Mouse (Mus musculus) liver, adult 2 months (tissue): Measurements from ENCODE around the gene Adm2. TPM values are rescaled to one million over a fixed set of nuclear protein-coding genes. Genes with fewer than 3 reads are reported as not detected.

Experiments
- DNase-seq: peaks from one replicate; pipeline ENCODE4 v3.0.0-alpha.2; 2011; ENCODE audit warnings: low read depth, low spot score; ENCODE audit errors: extremely low read depth
- H3K27ac ChIP-seq: fragments of 200-500 bp; replicated peaks from 2 replicates; pipeline ENCODE4 v1.5.1; 2012; ENCODE audit warnings: low read depth, mild to moderate bottlenecking, control low read depth, inconsistent platforms, low read length; ENCODE audit not compliant: insufficient read depth
- H3K27me3 ChIP-seq: fragments of 200-500 bp; 2 replicates; pipeline ENCODE4 v1.6.1; 2012; ENCODE audit warnings: mild to moderate bottlenecking, moderate library complexity, low read length, inconsistent platforms; ENCODE audit not compliant: control insufficient read depth, insufficient read depth
- H3K36me3 ChIP-seq: fragments of 200-500 bp; 2 replicates; pipeline ENCODE4 v1.6.1; 2012; ENCODE audit warnings: low read length, inconsistent platforms; ENCODE audit not compliant: control insufficient read depth, insufficient read depth
- H3K4me1 ChIP-seq: fragments of 200-500 bp; 2 replicates; pipeline ENCODE4 v1.6.1; 2011; ENCODE audit warnings: low read length; ENCODE audit not compliant: control insufficient read depth, insufficient read depth
- H3K4me3 ChIP-seq: fragments of 200-500 bp; 2 replicates; pipeline ENCODE4 v1.5.1; 2011; ENCODE audit warnings: low read depth, mild to moderate bottlenecking, control low read depth, low read length, moderate library complexity; ENCODE audit not compliant: insufficient read depth
- H3K79me2 ChIP-seq: fragments of 200-500 bp; 2 replicates; pipeline ENCODE4 v1.6.1; 2012; ENCODE audit warnings: inconsistent platforms, mild to moderate bottlenecking, low read length, moderate library complexity; ENCODE audit not compliant: control insufficient read depth, insufficient read depth
- H3K9ac ChIP-seq: fragments of 200-500 bp; 2 replicates; pipeline ENCODE4 v1.6.1; 2012; ENCODE audit warnings: low read depth, mild to moderate bottlenecking, control low read depth, inconsistent platforms, low read length
- CTCF ChIP-seq: fragments of 200-500 bp; IDR thresholded peaks from 2 replicates; pipeline ENCODE4 v1.5.1; 2011; ENCODE audit warnings: low read depth, low read length, control low read depth
- POLR2A ChIP-seq: fragments of 200-500 bp; IDR thresholded peaks from 2 replicates; pipeline ENCODE4 v1.6.1; 2011; ENCODE audit warnings: low read length, control low read depth; ENCODE audit not compliant: insufficient read depth; ENCODE audit errors: extremely low read depth
- WGBS: fragments of 180-500 bp; shearing (Covaris S2); methylation state at CpG from one replicate; pipeline ENCODE4 v1.1.7; 2018; 5-methylcytosine and 5-hydroxymethylcytosine counted together
- polyA plus RNA-seq: library from polyadenylated mRNA; depleted of rRNA; stranded (reverse); fragments of >200 nt; gene quantifications from 2 replicates; pipeline ENCODE4 v1.2.3, GENCODE M21; 2012
- total RNA-seq: library from RNA; depleted of rRNA; stranded (reverse); fragments of >200 nt; gene quantifications from 2 replicates; pipeline ENCODE4 v1.2.3, GENCODE M21; 2014

Adm2 gene
- total and polyA plus RNA-seq, 2 experiments, result not detected

GRCm38 (mm10) chr15:89285478-89285877 lies 37.0 kb upstream of the Adm2 start:
- H3K36me3 ChIP-seq, result peaks cover 23% of the 10 kb centered on the region

DNA sequence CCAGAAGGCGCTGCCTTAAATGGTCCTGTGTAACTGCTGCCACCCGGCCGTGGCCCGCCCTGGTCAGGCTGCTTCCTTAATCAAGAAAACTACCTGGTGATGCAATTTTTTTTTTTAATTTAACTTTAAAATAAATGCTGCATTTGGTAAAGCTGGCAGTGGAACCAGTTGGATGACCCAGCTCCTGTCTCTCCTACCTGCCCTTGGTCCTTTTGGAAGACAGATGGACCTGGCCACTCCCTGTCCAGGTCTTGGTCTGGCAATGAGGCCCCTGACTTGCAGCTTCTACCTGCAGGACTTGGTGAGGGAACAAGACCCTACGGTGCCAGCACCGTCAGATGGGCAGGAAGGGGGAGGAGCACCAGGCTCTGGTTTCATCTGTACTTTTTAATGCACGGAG lies 36.4 kb upstream of the Adm2 start:
- TF ChIP-seq POLR2A, result no peak
- no peak for TF ChIP-seq CTCF
- H3K4me3 ChIP-seq, result no peak overlapping the region
- no peak for DNase-seq
- H3K36me3 ChIP-seq, result peaks cover 27% of the 10 kb centered on the region
- no peaks in the 10 kb centered on the region for H3K27me3 ChIP-seq
- WGBS, result 80% methylated on average over 7 of the region's 7 CpGs
- H3K79me2 ChIP-seq, result no peaks in the 10 kb centered on the region
- H3K9ac ChIP-seq, result no peak overlapping the region
- no peak overlapping the region for H3K27ac ChIP-seq
- no peaks in the 10 kb centered on the region for H3K4me1 ChIP-seq

More at GRCm38 (mm10) chr15:89285478-89285877, 37.0 kb upstream of the Adm2 start:
- H3K27ac ChIP-seq, result no peak overlapping the region
- no peaks in the 10 kb centered on the region for H3K4me1 ChIP-seq
- no peak for DNase-seq
- H3K9ac ChIP-seq, result no peak overlapping the region
- no peak for TF ChIP-seq POLR2A
- no peak for TF ChIP-seq CTCF
- 97% methylated on average over 5 of the region's 5 CpGs for WGBS
- H3K79me2 ChIP-seq, result no peaks in the 10 kb centered on the region
- no peaks in the 10 kb centered on the region for H3K27me3 ChIP-seq
- H3K4me3 ChIP-seq, result no peak overlapping the region

GRCm38 (mm10) chr15:89286582-89286981 lies 35.9 kb upstream of the Adm2 start:
- Histone ChIP-seq H3K27me3 (no peaks in the 10 kb centered on the region), H3K4me3 (no peak overlapping the region), H3K36me3 (peaks cover 27% of the 10 kb centered on the region), H3K4me1 (no peaks in the 10 kb centered on the region), H3K79me2 (no peaks in the 10 kb centered on the region), H3K9ac (no peak overlapping the region), H3K27ac (no peak overlapping the region)
- TF ChIP-seq CTCF (no peak), POLR2A (no peak)
- WGBS, result 88% methylated on average over 5 of the region's 5 CpGs
- no peak for DNase-seq

DNA sequence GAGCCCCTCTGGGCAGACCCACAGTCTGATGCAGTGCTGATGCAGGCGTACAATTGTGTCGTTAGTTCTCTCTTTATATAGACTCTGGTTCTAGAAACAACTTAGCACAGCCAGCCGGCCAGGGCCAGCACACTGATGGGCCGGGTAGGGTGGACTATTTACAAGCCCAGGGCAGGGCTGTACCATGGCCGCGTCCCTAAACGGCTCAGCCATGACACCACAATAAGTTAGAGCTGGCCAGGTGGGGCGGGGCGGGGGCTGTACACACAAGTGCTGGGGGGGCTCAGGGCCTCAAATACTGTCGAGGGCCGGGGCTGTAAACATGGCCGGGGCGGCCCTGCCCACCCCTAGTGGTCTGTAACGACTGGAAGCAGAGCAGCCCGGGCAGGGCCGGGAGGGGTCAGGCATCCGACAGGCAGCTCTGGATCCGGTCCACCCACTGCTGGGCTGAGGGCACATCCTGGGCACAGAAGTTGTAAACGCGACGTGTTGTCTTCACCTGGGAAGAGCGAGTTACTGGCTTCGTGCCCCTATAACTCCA lies 34.2 kb upstream of the Adm2 start:
- Histone ChIP-seq H3K9ac (no peak overlapping the region), H3K27ac (no peak overlapping the region), H3K36me3 (peaks cover 23% of the 10 kb centered on the region), H3K4me3 (no peak overlapping the region), H3K4me1 (no peaks in the 10 kb centered on the region), H3K27me3 (no peaks in the 10 kb centered on the region), H3K79me2 (no peaks in the 10 kb centered on the region)
- WGBS, result 86% methylated on average over 23 of the region's 23 CpGs
- TF ChIP-seq POLR2A, result no peak
- no peak for TF ChIP-seq CTCF
- DNase-seq, result no peak

DNA sequence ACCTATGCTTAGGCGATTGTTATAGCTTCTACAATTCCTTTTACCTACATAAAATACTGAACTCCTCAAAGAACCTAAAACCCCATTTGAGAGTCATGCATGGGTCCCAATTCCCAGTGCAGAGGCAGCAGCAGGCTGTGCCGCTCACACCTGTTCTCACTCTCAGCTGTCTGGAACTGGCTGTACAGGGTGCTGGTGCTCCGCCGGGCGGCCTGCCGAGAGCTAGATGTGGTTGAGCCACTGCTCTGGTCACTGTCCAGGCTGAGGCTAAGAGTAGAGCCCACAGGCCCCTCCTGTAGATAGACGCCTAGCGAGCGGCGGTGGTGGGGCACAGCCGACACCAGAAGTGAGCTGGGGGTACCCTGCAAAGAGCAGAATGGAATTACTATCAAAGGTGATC lies 33.1 kb upstream of the Adm2 start:
- DNase-seq, result no peak
- Histone ChIP-seq H3K27ac (no peak overlapping the region), H3K4me3 (no peak overlapping the region), H3K27me3 (no peaks in the 10 kb centered on the region), H3K79me2 (no peaks in the 10 kb centered on the region), H3K4me1 (no peaks in the 10 kb centered on the region), H3K9ac (no peak overlapping the region), H3K36me3 (peaks cover 29% of the 10 kb centered on the region)
- no peak for TF ChIP-seq CTCF
- TF ChIP-seq POLR2A, result no peak
- WGBS, result 97% methylated on average over 11 of the region's 11 CpGs

DNA sequence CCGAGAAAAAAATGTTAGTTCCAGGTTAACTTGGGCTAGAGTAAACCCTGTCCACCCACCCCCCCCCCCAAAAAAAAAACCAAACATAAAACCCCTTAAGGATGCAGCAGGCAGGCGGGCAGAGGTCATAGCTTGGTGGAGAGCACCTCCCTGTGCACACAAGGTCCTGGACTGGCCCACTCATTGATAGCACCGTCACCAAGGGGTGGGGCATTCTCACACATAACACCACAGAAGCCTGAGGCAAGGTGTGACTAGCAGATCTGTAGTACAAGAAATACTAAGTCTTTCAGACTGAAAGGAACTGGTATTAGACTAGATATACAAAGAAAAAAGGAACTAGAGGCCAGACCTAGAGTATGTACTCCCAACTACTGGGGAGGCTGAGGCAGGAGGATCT lies 31.0 kb upstream of the Adm2 start:
- WGBS, result 77% methylated on average over 3 of the region's 3 CpGs
- peaks cover 28% of the 10 kb centered on the region; the same call in 1 of the 2 replicates for H3K36me3 ChIP-seq
- DNase-seq, result no peak

More for the DNA sequence above, 31.0 kb upstream of the Adm2 start:
- Histone ChIP-seq H3K27ac (no peak overlapping the region), H3K4me1 (no peaks in the 10 kb centered on the region), H3K27me3 (no peaks in the 10 kb centered on the region), H3K4me3 (no peak overlapping the region), H3K9ac (no peak overlapping the region), H3K79me2 (no peaks in the 10 kb centered on the region)
- TF ChIP-seq POLR2A, result no peak
- TF ChIP-seq CTCF, result no peak
